30 mouse cellular contexts compared by ENCODE assay signal in genomic region chr19:46169913-46170312, GRCm38 (mm10). TPM values are rescaled to one million over a fixed set of nuclear protein-coding genes. Genes with fewer than 3 reads are reported as not detected.
DNase-seq lines count a peak whose midpoint lies in the region; ATAC-seq lines count a peak whose summit lies in the region.
"Had no signal": no experiment of that assay in that cellular context is flagged by ENCODE, and none has a peak within 500 bp of the region (broad histone marks: within the 10 kb centered on the region; RNA-seq: fewer than 3 reads in every experiment).

No protein-coding gene starts in this region.

- H3K4me2 ChIP-seq in midbrain, embryonic 14.5 days (ENCODE audit: low read length): no peak overlapping the region
- H3K4me2 ChIP-seq in midbrain, embryonic 15.5 days: no peak overlapping the region
- H3K4me2 ChIP-seq: embryonic facial prominence, embryonic 13.5 days; embryonic facial prominence, embryonic 15.5 days; forebrain, embryonic 12.5 days had no signal

- no peak overlapping the region for H3K4me3 ChIP-seq in midbrain, embryonic 14.5 days (replicated peaks; ENCODE audit: low read depth, low read length)
- no peak overlapping the region for H3K4me3 ChIP-seq in midbrain, embryonic 15.5 days
- H3K4me3 ChIP-seq: embryonic facial prominence, embryonic 13.5 days; embryonic facial prominence, embryonic 15.5 days; erythroblast, embryonic 14.5 days; forebrain, embryonic 10.5 days; forebrain, embryonic 12.5 days had no signal

- H3K9me3 ChIP-seq in midbrain, embryonic 14.5 days (ENCODE audit: control insufficient read depth, low read length): no peaks in the 10 kb centered on the region
- H3K9me3 ChIP-seq in midbrain, embryonic 15.5 days: no peaks in the 10 kb centered on the region
- H3K9me3 ChIP-seq: embryonic facial prominence, embryonic 13.5 days; embryonic facial prominence, embryonic 15.5 days; forebrain, embryonic 10.5 days; forebrain, embryonic 12.5 days; G1E had no signal

- DNase-seq in midbrain, embryonic 14.5 days: peak; percentile 12
- DNase-seq in ES-CJ7 (ENCODE audit: low read depth, low spot score) (peak; percentile 52), ZHBTc4 (ENCODE audit: low read depth, low spot score) (peak; percentile 63)
- no peak for DNase-seq in adrenal gland, postnatal 4 days (ENCODE audit: low spot score in 2 of 2)
- DNase-seq: adrenal gland, adult 8-10 months; adrenal gland, postnatal 14 days; adrenal gland, postnatal 36 days; cerebellum, adult 11 months; cerebellum, adult 18-20 months; cerebellum, adult 8-10 months; cerebellum, adult 9-11 months; cerebellum, postnatal 14 days; cerebellum, postnatal 36 days; embryo, embryonic 11 days had no signal

- no peak overlapping the region for H3K27ac ChIP-seq in midbrain, embryonic 14.5 days (replicated peaks; ENCODE audit: low read depth, low read length)
- H3K27ac ChIP-seq in midbrain, embryonic 15.5 days: no peak overlapping the region
- H3K27ac ChIP-seq: embryonic facial prominence, embryonic 13.5 days; embryonic facial prominence, embryonic 15.5 days; forebrain, embryonic 10.5 days; forebrain, embryonic 12.5 days had no signal

- no peaks in the 10 kb centered on the region for H3K27me3 ChIP-seq in midbrain, embryonic 14.5 days (ENCODE audit: control insufficient read depth, insufficient read depth, low read length)
- no peaks in the 10 kb centered on the region for H3K27me3 ChIP-seq in midbrain, embryonic 15.5 days (replicated peaks)
- H3K27me3 ChIP-seq: embryonic facial prominence, embryonic 13.5 days; embryonic facial prominence, embryonic 15.5 days; forebrain, embryonic 12.5 days; Patski had no signal

- WGBS in midbrain, embryonic 14.5 days: 49% methylated on average over 1 of the region's 1 CpGs
- WGBS in midbrain, embryonic 15.5 days: 61% methylated on average over 1 of the region's 1 CpGs

- no peak overlapping the region for H3K9ac ChIP-seq in midbrain, embryonic 14.5 days (replicated peaks; ENCODE audit: low read length)
- H3K9ac ChIP-seq in midbrain, embryonic 15.5 days: no peak overlapping the region
- H3K9ac ChIP-seq: embryonic facial prominence, embryonic 13.5 days; embryonic facial prominence, embryonic 15.5 days; forebrain, embryonic 12.5 days had no signal

- H3K36me3 ChIP-seq in midbrain, embryonic 14.5 days (ENCODE audit: control insufficient read depth, insufficient read depth, low read length): peaks cover 40% of the 10 kb centered on the region
- H3K36me3 ChIP-seq in midbrain, embryonic 15.5 days (replicated peaks): peaks cover 22% of the 10 kb centered on the region; the same call in 1 of the 2 replicates

- no peaks in the 10 kb centered on the region for H3K4me1 ChIP-seq in midbrain, embryonic 14.5 days (ENCODE audit: control insufficient read depth, insufficient read depth, low read length)
- H3K4me1 ChIP-seq in midbrain, embryonic 15.5 days: no peaks in the 10 kb centered on the region
- H3K4me1 ChIP-seq: embryonic facial prominence, embryonic 13.5 days; embryonic facial prominence, embryonic 15.5 days; forebrain, embryonic 10.5 days; forebrain, embryonic 12.5 days had no signal

- no peak for ATAC-seq in midbrain, embryonic 14.5 days (ENCODE audit: low FRiP score, low TSS enrichment)
- ATAC-seq in midbrain, embryonic 15.5 days (replicated peaks): no peak
- ATAC-seq in CD4-positive, CD25-positive, alpha-beta regulatory T cell, adult 4 months: no peak
- ATAC-seq: activated CD4-positive, CD25-positive, alpha-beta regulatory T cell, adult 4 months; forebrain, embryonic 14.5 days; forebrain, embryonic 16.5 days; Patski had no signal

RNA-seq across cellular contexts. Expression of gene Gbf1, which starts 17.6 kb away (rescaled TPM):
- polyA plus RNA-seq in midbrain, embryonic 14.5 days (2014; fragmentation: Nextera tagmentation; extraction: Ambion mirVana): 55.2 and 71.8 TPM in 2 replicates
- polyA plus RNA-seq in midbrain, embryonic 15.5 days (2015; fragmentation: Nextera tagmentation; extraction: Ambion mirVana): 79.0 and 83.0 TPM in 2 replicates
- total RNA-seq in adrenal gland, postnatal 4 days (2021): 10 to 100 TPM; 64.2 to 77.1 TPM
- 10 to 100 TPM; 23.8 to 33.5 TPM for polyA plus RNA-seq in CD4-positive, CD25-positive, alpha-beta regulatory T cell, adult 4 months (2017; shearing (Covaris generic))

RNA-seq across cellular contexts. Expression of gene Pitx3, which starts 21.8 kb away (rescaled TPM):
- polyA plus RNA-seq in midbrain, embryonic 14.5 days (2014; fragmentation: Nextera tagmentation; extraction: Ambion mirVana): 3.6 and 3.9 TPM in 2 replicates
- polyA plus RNA-seq in midbrain, embryonic 15.5 days (2015; fragmentation: Nextera tagmentation; extraction: Ambion mirVana): 4.5 and 6.2 TPM in 2 replicates
- 1 to 10 TPM in 1 of 2 experiments, under 1 TPM in 1; 0.56 to 2.0 TPM for total RNA-seq in adrenal gland, postnatal 4 days (2021)
- not detected for polyA plus RNA-seq in CD4-positive, CD25-positive, alpha-beta regulatory T cell, adult 4 months (2017; shearing (Covaris generic))
- total RNA-seq: adrenal gland, adult 18-20 months; adrenal gland, postnatal 14 days; common myeloid progenitor, adult 5-6 weeks; G1E had no signal
- polyA plus RNA-seq: activated CD4-positive, CD25-positive, alpha-beta regulatory T cell, adult 4 months; erythroblast, embryonic 14.5 days; forebrain, embryonic 14.5 days; forebrain, embryonic 16.5 days; G1E; Patski had no signal

RNA-seq across cellular contexts. Expression of gene Elovl3, which starts 38.2 kb away (rescaled TPM):
- 0.47 and 0.76 TPM in 2 replicates for polyA plus RNA-seq in midbrain, embryonic 14.5 days (2014; fragmentation: Nextera tagmentation; extraction: Ambion mirVana)
- polyA plus RNA-seq in midbrain, embryonic 15.5 days (2015; fragmentation: Nextera tagmentation; extraction: Ambion mirVana): 0.49 and 0.52 TPM in 2 replicates
- under 1 TPM; 0.31 to 0.93 TPM for total RNA-seq in adrenal gland, postnatal 4 days (2021)
- not detected for polyA plus RNA-seq in CD4-positive, CD25-positive, alpha-beta regulatory T cell, adult 4 months (2017; shearing (Covaris generic))
- total RNA-seq: common myeloid progenitor, adult 5-6 weeks; G1E had no signal
- polyA plus RNA-seq: activated CD4-positive, CD25-positive, alpha-beta regulatory T cell, adult 4 months; brain, embryonic 14.5 days; erythroblast, embryonic 14.5 days; forebrain, embryonic 12.5 days; forebrain, embryonic 14.5 days; forebrain, embryonic 16.5 days; frontal cortex, adult 2 months; G1E; Patski had no signal

Comparison
In these comparisons a context has a peak if more than half of its experiments do, and no peak if none do; other contexts are left out.
1. DNase-seq: peak in midbrain, embryonic 14.5 days (single experiment), ES-CJ7 (single experiment) and ZHBTc4 (single experiment); none in adrenal gland, postnatal 4 days (0 of 2).